Mouse (Mus musculus) G1E (cell line): ENCODE measurements around the gene Papss1. TPM values are rescaled to one million over a fixed set of nuclear protein-coding genes. Genes with fewer than 3 reads are reported as not detected.

ENCODE experiments used
- ATAC-seq: 2 replicates; pipeline ENCODE4 v1.8.0; 2016; ENCODE audit warnings: mild to moderate bottlenecking; ENCODE audit not compliant: insufficient number of reproducible peaks, poor library complexity, low FRiP score, severe bottlenecking; ENCODE audit errors: extremely low read depth
- DNase-seq: peaks from one replicate; pipeline ENCODE4 v3.0.0; 2012; ENCODE audit warnings: low spot score
- H3K27me3 ChIP-seq: 2 replicates; pipeline ENCODE4 v1.6.1; 2012; ENCODE audit warnings: mild to moderate bottlenecking, low read length, inconsistent platforms; ENCODE audit not compliant: insufficient read depth
- H3K36me3 ChIP-seq: replicated peaks from 2 replicates; pipeline ENCODE3; 2012; ENCODE audit warnings: mild to moderate bottlenecking, inconsistent platforms
- H3K4me1 ChIP-seq: 2 replicates; pipeline ENCODE4 v1.6.1; 2012; ENCODE audit warnings: low read depth, low read length, inconsistent platforms, mixed read lengths; ENCODE audit not compliant: insufficient read depth
- H3K4me3 ChIP-seq: 2 replicates; pipeline ENCODE4 v1.5.1; 2012; ENCODE audit warnings: low read depth, mild to moderate bottlenecking, inconsistent platforms, low read length, moderate library complexity, mixed read lengths
- H3K9me3 ChIP-seq: replicated peaks from 2 replicates; pipeline ENCODE4 v1.6.1; 2012; ENCODE audit warnings: inconsistent platforms
- CTCF ChIP-seq: IDR thresholded peaks from 2 replicates; pipeline ENCODE4 v1.5.1; 2012; ENCODE audit warnings: low read depth, low read length, inconsistent platforms, mixed read lengths
- GATA1 ChIP-seq: IDR thresholded peaks from 2 replicates; pipeline ENCODE4 v1.6.1; 2012; ENCODE audit warnings: borderline replicate concordance, low read length, inconsistent platforms, mixed read lengths
- GATA2 ChIP-seq: IDR thresholded peaks from 2 replicates; pipeline ENCODE4 v1.6.1; 2012; ENCODE audit warnings: low read depth, low read length, inconsistent platforms, borderline replicate concordance
- POLR2AphosphoS5 ChIP-seq: IDR thresholded peaks from 2 replicates; pipeline ENCODE4 v1.6.1; 2012; ENCODE audit warnings: low read depth, low read length, inconsistent platforms; ENCODE audit not compliant: insufficient replicate concordance
- TAL1 ChIP-seq: conservative IDR thresholded peaks from 2 replicates; pipeline ENCODE4 v1.6.1; 2012; ENCODE audit warnings: low read depth, low read length, inconsistent platforms, mixed read lengths
- polyA plus RNA-seq: library from polyadenylated mRNA; stranded (reverse); fragments of >175 nt; gene quantifications from 2 replicates; pipeline ENCODE4 v1.2.3, GENCODE M21; 2012
- total RNA-seq, 2 experiments: library from RNA; stranded (forward) in 1 of 2; stranded (reverse) in 1 of 2; fragments of 200-1000 nt in 1 of 2; fragments of >200 nt in 1 of 2; fragmentation: Nextera tagmentation in 1 of 2; gene quantifications; 2 replicates each; pipeline ENCODE4 v1.2.3; 2014 to 2017

Gene Papss1
- total and polyA plus RNA-seq, 3 experiments: 28.2 to 47.7 (median 33.4) TPM

GRCm38 (mm10) chr3:131608112-131608511 lies 43.5 kb downstream of the Papss1 start:
- no peak for TF ChIP-seq GATA1
- TF ChIP-seq GATA2: no peak
- TF ChIP-seq CTCF: no peak
- TF ChIP-seq TAL1: no peak
- TF ChIP-seq POLR2AphosphoS5: no peak
- Histone ChIP-seq H3K9me3 (no peaks in the 10 kb centered on the region), H3K27me3 (no peaks in the 10 kb centered on the region), H3K4me1 (no peaks in the 10 kb centered on the region; the same call in 1 of the 2 replicates), H3K36me3 (peaks cover 76% of the 10 kb centered on the region), H3K4me3 (no peak overlapping the region)
- DNase-seq (no peak), ATAC-seq (no peak)

GRCm38 (mm10) chr3:131609651-131610050 lies 45.1 kb downstream of the Papss1 start:
- no peaks in the 10 kb centered on the region for H3K27me3 ChIP-seq

GRCm38 (mm10) chr3:131610595-131610994 lies 46.0 kb downstream of the Papss1 start:
- Histone ChIP-seq H3K36me3 (peaks cover 90% of the 10 kb centered on the region), H3K9me3 (no peaks in the 10 kb centered on the region), H3K4me3 (no peak overlapping the region), H3K27me3 (no peaks in the 10 kb centered on the region), H3K4me1 (no peaks in the 10 kb centered on the region; the same call in 1 of the 2 replicates)
- TF ChIP-seq TAL1: no peak
- TF ChIP-seq POLR2AphosphoS5: no peak
- no peak for TF ChIP-seq CTCF
- no peak for TF ChIP-seq GATA1
- TF ChIP-seq GATA2: no peak
- ATAC-seq (no peak), DNase-seq (no peak)

More at GRCm38 (mm10) chr3:131609651-131610050, 45.1 kb downstream of the Papss1 start:
- Histone ChIP-seq H3K9me3 (no peaks in the 10 kb centered on the region), H3K4me3 (no peak overlapping the region), H3K36me3 (peaks cover 87% of the 10 kb centered on the region), H3K4me1 (no peaks in the 10 kb centered on the region; the same call in 1 of the 2 replicates)
- DNase-seq (no peak), ATAC-seq (no peak)
- TF ChIP-seq GATA1 (no peak), POLR2AphosphoS5 (no peak), TAL1 (no peak), CTCF (no peak), GATA2 (no peak)

GRCm38 (mm10) chr3:131612847-131613246 lies 48.3 kb downstream of the Papss1 start:
- no peak for ATAC-seq
- no peak for DNase-seq
- Histone ChIP-seq H3K4me1 (no peaks in the 10 kb centered on the region; the same call in 1 of the 2 replicates), H3K4me3 (no peak overlapping the region), H3K27me3 (no peaks in the 10 kb centered on the region), H3K36me3 (peaks cover 82% of the 10 kb centered on the region), H3K9me3 (no peaks in the 10 kb centered on the region)
- TF ChIP-seq GATA2 (no peak), TAL1 (no peak), GATA1 (no peak), CTCF (no peak), POLR2AphosphoS5 (no peak)

- no peaks in the 10 kb centered on the region for H3K4me1 ChIP-seq
- H3K4me3 ChIP-seq: no peak overlapping the region
- TF ChIP-seq POLR2AphosphoS5 (no peak), CTCF (no peak), GATA1 (no peak), TAL1 (no peak), GATA2 (no peak)
- no peaks in the 10 kb centered on the region for H3K27me3 ChIP-seq
- peaks cover 82% of the 10 kb centered on the region for H3K36me3 ChIP-seq
- H3K9me3 ChIP-seq: no peaks in the 10 kb centered on the region
- DNase-seq (no peak), ATAC-seq (no peak)
Measured at GRCm38 (mm10) chr3:131614056-131614455, 49.5 kb downstream of the Papss1 start.

- no peak for ATAC-seq
- peaks cover 55% of the 10 kb centered on the region for H3K36me3 ChIP-seq
- no peaks in the 10 kb centered on the region for H3K9me3 ChIP-seq
- no peak for TF ChIP-seq CTCF
- TF ChIP-seq POLR2AphosphoS5: no peak
- no peak for TF ChIP-seq GATA2
- TF ChIP-seq TAL1: no peak
- TF ChIP-seq GATA1: no peak
- no peaks in the 10 kb centered on the region for H3K4me1 ChIP-seq
- no peak for DNase-seq
- no peak overlapping the region for H3K4me3 ChIP-seq
- no peaks in the 10 kb centered on the region for H3K27me3 ChIP-seq
Measured at GRCm38 (mm10) chr3:131618580-131619338, 54.2 kb downstream of the Papss1 start.
